Mouse (Mus musculus) midbrain, embryonic 12.5 days (tissue): ENCODE measurements around the gene Lrrc1. TPM values are rescaled to one million over a fixed set of nuclear protein-coding genes. Genes with fewer than 3 reads are reported as not detected.

Experiments
- ATAC-seq: fragments of 200-750 bp; cut with Nextera tagmentation; 2 replicates; pipeline ENCODE4 v1.8.0; 2017; ENCODE audit warnings: low read depth, moderate TSS enrichment, moderate library complexity; ENCODE audit not compliant: low FRiP score
- H3K27ac ChIP-seq: fragments of 300-500 bp; sonication (generic); replicated peaks from 2 replicates; pipeline ENCODE4 v1.5.1; 2016; ENCODE audit warnings: mild to moderate bottlenecking
- H3K27me3 ChIP-seq: fragments of 300-500 bp; sonication (generic); 2 replicates; pipeline ENCODE4 v1.6.1; 2016; ENCODE audit warnings: mild to moderate bottlenecking
- H3K36me3 ChIP-seq: fragments of 300-500 bp; sonication (generic); 2 replicates; pipeline ENCODE4 v1.6.1; 2016
- H3K4me1 ChIP-seq: fragments of 300-500 bp; sonication (generic); 2 replicates; pipeline ENCODE4 v1.6.1; 2016
- H3K4me2 ChIP-seq: fragments of 300-500 bp; sonication (generic); replicated peaks from 2 replicates; pipeline ENCODE4 v1.6.1; 2016; ENCODE audit warnings: mild to moderate bottlenecking, moderate library complexity
- H3K4me3 ChIP-seq: fragments of 300-500 bp; sonication (generic); 2 replicates; pipeline ENCODE4 v1.5.1; 2016; ENCODE audit warnings: mild to moderate bottlenecking
- H3K9ac ChIP-seq: fragments of 300-500 bp; sonication (generic); replicated peaks from 2 replicates; pipeline ENCODE4 v1.6.1; 2016; ENCODE audit warnings: mild to moderate bottlenecking, moderate library complexity
- H3K9me3 ChIP-seq: fragments of 300-500 bp; sonication (generic); 2 replicates; pipeline ENCODE4 v1.6.1; 2016; ENCODE audit warnings: mild to moderate bottlenecking
- WGBS: fragments of 180-500 bp; shearing (Covaris S2); methylation state at CpG from one replicate; pipeline ENCODE4 v1.1.7; 2016; 5-methylcytosine and 5-hydroxymethylcytosine counted together
- polyA plus RNA-seq: library from polyadenylated mRNA; unstranded; fragments of >200 nt; fragmentation: Nextera tagmentation; extraction: Ambion mirVana; gene quantifications from 2 replicates; pipeline ENCODE4 v1.2.1, GENCODE M21; 2016

Gene Lrrc1
- polyA plus RNA-seq, 1 experiment from 2014 or later, result 6.9 TPM

GRCm38 (mm10) chr9:77539232-77539631, 5.4 kb downstream of the Lrrc1 start:
- H3K9ac ChIP-seq, result no peak overlapping the region
- H3K27me3 ChIP-seq, result peaks cover 37% of the 10 kb centered on the region
- peaks cover 41% of the 10 kb centered on the region for H3K4me1 ChIP-seq
- no peak overlapping the region for H3K4me3 ChIP-seq
- no peaks in the 10 kb centered on the region for H3K36me3 ChIP-seq
- WGBS, result 92% methylated on average over 9 of the region's 9 CpGs
- no peaks in the 10 kb centered on the region for H3K9me3 ChIP-seq
- no peak for ATAC-seq
- no peak overlapping the region for H3K27ac ChIP-seq
- H3K4me2 ChIP-seq, result no peak overlapping the region

- no peak overlapping the region for H3K27ac ChIP-seq
- no peak for ATAC-seq
- H3K4me3 ChIP-seq, result no peak overlapping the region
- H3K9ac ChIP-seq, result no peak overlapping the region
- peaks cover 35% of the 10 kb centered on the region for H3K4me1 ChIP-seq
- no peaks in the 10 kb centered on the region for H3K9me3 ChIP-seq
- 91% methylated on average over 10 of the region's 10 CpGs for WGBS
- peaks cover 26% of the 10 kb centered on the region for H3K27me3 ChIP-seq
- H3K36me3 ChIP-seq, result no peaks in the 10 kb centered on the region
- H3K4me2 ChIP-seq, result no peak overlapping the region
Measured at GRCm38 (mm10) chr9:77537357-77537756, 7.3 kb downstream of the Lrrc1 start.

GRCm38 (mm10) chr9:77536832-77537231, 7.8 kb downstream of the Lrrc1 start:
- Histone ChIP-seq H3K9me3 (no peaks in the 10 kb centered on the region), H3K36me3 (no peaks in the 10 kb centered on the region)

DNA sequence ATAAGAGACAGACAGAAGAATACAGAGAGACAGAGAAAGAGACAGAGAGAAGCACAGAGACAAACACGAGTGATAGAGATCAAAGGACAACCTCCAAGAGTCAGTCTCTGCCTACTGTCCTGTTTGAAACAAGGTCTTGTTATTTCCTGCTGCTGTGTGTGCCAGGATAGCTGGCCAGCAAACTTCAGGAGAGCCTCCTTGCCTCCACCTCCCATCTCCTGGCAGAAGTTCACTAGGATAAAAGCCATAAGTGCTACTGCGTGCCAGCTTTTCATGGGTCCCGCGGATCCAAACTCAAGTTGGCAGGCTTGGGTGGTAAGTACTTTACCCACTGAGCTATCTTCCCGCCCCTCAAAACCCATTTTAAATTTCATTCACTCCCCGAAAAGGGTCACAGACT, 8.4 kb downstream of the Lrrc1 start:
- no peaks in the 10 kb centered on the region for H3K36me3 ChIP-seq
- no peak overlapping the region for H3K9ac ChIP-seq
- no peak overlapping the region for H3K4me2 ChIP-seq
- ATAC-seq, result no peak
- no peak overlapping the region for H3K4me3 ChIP-seq
- H3K27ac ChIP-seq, result no peak overlapping the region
- H3K27me3 ChIP-seq, result peaks cover 16% of the 10 kb centered on the region
- WGBS, result 82% methylated on average over 6 of the region's 6 CpGs
- no peaks in the 10 kb centered on the region for H3K9me3 ChIP-seq
- H3K4me1 ChIP-seq, result peaks cover 32% of the 10 kb centered on the region

More at GRCm38 (mm10) chr9:77536832-77537231, 7.8 kb downstream of the Lrrc1 start:
- Histone ChIP-seq H3K4me1 (peaks cover 32% of the 10 kb centered on the region), H3K4me3 (no peak overlapping the region), H3K27ac (no peak overlapping the region), H3K4me2 (no peak overlapping the region), H3K27me3 (peaks cover 21% of the 10 kb centered on the region), H3K9ac (no peak overlapping the region)
- ATAC-seq, result no peak
- 77% methylated on average over 7 of the region's 7 CpGs for WGBS

- ATAC-seq, result peak; percentile 50; the same call in 1 of the 2 replicates
Measured at GRCm38 (mm10) chr9:77535021-77535744, 9.5 kb downstream of the Lrrc1 start.

GRCm38 (mm10) chr9:77528379-77529041, 16.2 kb downstream of the Lrrc1 start:
- 83% methylated on average over 5 of the region's 5 CpGs for WGBS
- no peaks in the 10 kb centered on the region for H3K36me3 ChIP-seq
- H3K9ac ChIP-seq, result no peak overlapping the region
- no peak overlapping the region for H3K27ac ChIP-seq
- no peak overlapping the region for H3K4me3 ChIP-seq
- peaks cover 36% of the 10 kb centered on the region; the same call in 1 of the 2 replicates for H3K4me1 ChIP-seq
- peak; percentile 19; the same call in 1 of the 2 replicates for ATAC-seq
- no peaks in the 10 kb centered on the region for H3K27me3 ChIP-seq
- no peak overlapping the region for H3K4me2 ChIP-seq
- no peaks in the 10 kb centered on the region for H3K9me3 ChIP-seq

More at GRCm38 (mm10) chr9:77535021-77535744, 9.5 kb downstream of the Lrrc1 start:
- H3K4me1 ChIP-seq, result peaks cover 32% of the 10 kb centered on the region
- peak overlapping the region; percentile 34 for H3K4me2 ChIP-seq
- H3K27me3 ChIP-seq, result peaks cover 15% of the 10 kb centered on the region
- no peak overlapping the region for H3K27ac ChIP-seq
- peak overlapping the region; percentile 31; the same call in 1 of the 2 replicates for H3K9ac ChIP-seq
- no peaks in the 10 kb centered on the region for H3K36me3 ChIP-seq
- no peak overlapping the region for H3K4me3 ChIP-seq
- 12% methylated on average over 17 of the region's 17 CpGs for WGBS
- H3K9me3 ChIP-seq, result no peaks in the 10 kb centered on the region

GRCm38 (mm10) chr9:77527170-77527569, 17.5 kb downstream of the Lrrc1 start:
- H3K9ac ChIP-seq, result no peak overlapping the region
- H3K4me3 ChIP-seq, result no peak overlapping the region
- H3K4me1 ChIP-seq, result peaks cover 36% of the 10 kb centered on the region; the same call in 1 of the 2 replicates
- H3K4me2 ChIP-seq, result no peak overlapping the region
- no peak overlapping the region for H3K27ac ChIP-seq
- no peaks in the 10 kb centered on the region for H3K9me3 ChIP-seq
- no peaks in the 10 kb centered on the region for H3K27me3 ChIP-seq
- no peak for ATAC-seq
- H3K36me3 ChIP-seq, result no peaks in the 10 kb centered on the region
- 80% methylated on average over 6 of the region's 6 CpGs for WGBS

DNA sequence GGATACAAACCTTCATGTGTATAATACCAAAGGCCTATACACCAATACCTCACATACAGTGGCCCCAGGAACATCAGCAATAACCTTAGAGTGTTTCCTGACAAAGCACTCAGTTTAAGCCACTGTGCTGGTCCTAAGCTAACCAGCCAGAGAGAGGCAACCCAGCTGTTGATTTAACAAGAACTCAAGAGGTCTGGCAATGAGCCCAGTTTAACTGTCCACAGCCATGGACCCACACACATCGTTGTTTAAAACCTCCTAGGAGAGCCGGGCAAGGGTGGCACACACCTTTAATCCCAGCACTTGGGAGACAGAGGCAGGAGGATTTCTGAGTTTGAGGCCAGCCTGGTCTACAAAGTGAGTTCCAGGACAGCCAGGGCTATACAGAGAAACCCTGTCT, 18.0 kb downstream of the Lrrc1 start:
- Histone ChIP-seq H3K4me2 (no peak overlapping the region), H3K36me3 (no peaks in the 10 kb centered on the region), H3K4me1 (peaks cover 36% of the 10 kb centered on the region; the same call in 1 of the 2 replicates), H3K4me3 (no peak overlapping the region), H3K9me3 (no peaks in the 10 kb centered on the region), H3K27ac (no peak overlapping the region), H3K27me3 (no peaks in the 10 kb centered on the region), H3K9ac (no peak overlapping the region)
- 71% methylated on average over 2 of the region's 2 CpGs for WGBS
- ATAC-seq, result no peak

GRCm38 (mm10) chr9:77525595-77526295, 18.9 kb downstream of the Lrrc1 start:
- peaks cover 36% of the 10 kb centered on the region; the same call in 1 of the 2 replicates for H3K4me1 ChIP-seq
- no peaks in the 10 kb centered on the region for H3K9me3 ChIP-seq
- WGBS, result 74% methylated on average over 16 of the region's 16 CpGs
- H3K36me3 ChIP-seq, result no peaks in the 10 kb centered on the region
- H3K9ac ChIP-seq, result no peak overlapping the region
- H3K27me3 ChIP-seq, result no peaks in the 10 kb centered on the region
- no peak overlapping the region for H3K4me2 ChIP-seq
- no peak overlapping the region for H3K27ac ChIP-seq
- no peak for ATAC-seq
- no peak overlapping the region for H3K4me3 ChIP-seq

DNA sequence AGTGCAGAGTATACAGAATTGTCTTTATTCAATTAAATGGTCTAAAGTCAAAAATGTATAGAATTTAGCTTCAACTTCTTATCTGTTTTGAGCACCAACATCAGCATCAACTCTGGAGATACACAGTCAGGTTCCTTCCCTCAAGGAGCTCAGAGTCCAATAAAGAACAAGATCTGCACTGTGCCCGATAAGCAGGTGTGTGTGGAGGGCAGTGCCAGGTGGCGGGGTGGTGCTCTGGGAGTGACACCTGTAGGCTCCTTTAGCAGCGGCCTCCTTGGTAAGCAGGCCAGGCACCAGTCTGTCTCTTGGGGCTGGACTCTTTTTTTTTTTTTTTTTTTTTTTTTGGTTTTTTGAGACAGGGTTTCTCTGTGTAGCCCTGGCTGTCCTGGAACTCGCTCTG, 20.9 kb downstream of the Lrrc1 start:
- WGBS, result 92% methylated on average over 4 of the region's 4 CpGs
- no peaks in the 10 kb centered on the region for H3K36me3 ChIP-seq
- no peaks in the 10 kb centered on the region for H3K9me3 ChIP-seq
- ATAC-seq, result no peak
- H3K9ac ChIP-seq, result no peak overlapping the region
- no peak overlapping the region for H3K4me2 ChIP-seq
- H3K27ac ChIP-seq, result no peak overlapping the region
- H3K27me3 ChIP-seq, result no peaks in the 10 kb centered on the region
- peaks cover 26% of the 10 kb centered on the region; the same call in 1 of the 2 replicates for H3K4me1 ChIP-seq
- no peak overlapping the region for H3K4me3 ChIP-seq

DNA sequence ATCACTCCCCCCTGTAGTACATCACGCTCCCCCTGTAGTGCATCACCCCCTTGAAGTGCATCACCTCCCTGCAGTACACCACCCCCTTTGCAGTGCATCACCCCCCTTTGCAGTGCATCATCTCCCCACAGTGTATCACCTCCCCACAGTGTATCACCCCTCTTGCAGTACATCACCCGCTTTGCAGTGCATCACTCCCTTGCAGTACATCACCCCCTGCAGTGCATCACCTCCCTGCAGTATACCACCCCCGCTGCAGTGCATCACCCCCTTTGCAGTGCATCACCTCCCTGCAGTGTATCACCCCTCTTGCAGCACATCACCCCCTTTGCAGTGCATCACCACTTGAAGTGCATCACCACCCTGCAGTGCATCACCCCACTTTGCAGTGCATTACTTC, 22.2 kb downstream of the Lrrc1 start:
- no peak overlapping the region for H3K27ac ChIP-seq
- H3K36me3 ChIP-seq, result no peaks in the 10 kb centered on the region
- no peak overlapping the region for H3K4me3 ChIP-seq
- no peak overlapping the region for H3K4me2 ChIP-seq
- H3K27me3 ChIP-seq, result no peaks in the 10 kb centered on the region
- H3K9ac ChIP-seq, result no peak overlapping the region
- H3K4me1 ChIP-seq, result peaks cover 16% of the 10 kb centered on the region; the same call in 1 of the 2 replicates
- ATAC-seq, result no peak
- 94% methylated on average over 3 of the region's 3 CpGs for whole genome bisulfite sequencing
- H3K9me3 ChIP-seq, result no peaks in the 10 kb centered on the region

DNA sequence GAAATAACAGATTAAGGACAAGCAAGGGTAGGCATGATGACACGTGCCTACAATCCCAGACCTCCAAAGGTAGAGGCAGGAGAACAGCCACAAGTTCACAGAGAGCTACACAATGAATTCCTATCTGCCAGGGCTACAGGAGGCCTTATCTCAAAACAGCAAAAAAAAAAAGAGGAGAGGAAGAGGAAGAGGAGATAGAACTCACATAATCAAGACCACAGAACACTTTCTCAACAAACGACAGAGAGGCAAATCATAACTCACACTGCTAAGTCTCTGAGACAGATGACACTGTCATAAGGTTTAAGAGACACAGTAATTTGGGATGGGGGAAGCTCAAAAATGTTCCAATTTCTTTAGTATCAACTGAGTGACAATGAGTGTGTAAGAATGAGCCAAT, 25.5 kb downstream of the Lrrc1 start:
- ATAC-seq, result no peak
- whole genome bisulfite sequencing, result 89% methylated on average over 2 of the region's 2 CpGs
- Histone ChIP-seq H3K36me3 (no peaks in the 10 kb centered on the region), H3K9ac (no peak overlapping the region), H3K4me3 (no peak overlapping the region), H3K4me2 (no peak overlapping the region), H3K27me3 (no peaks in the 10 kb centered on the region), H3K9me3 (no peaks in the 10 kb centered on the region), H3K4me1 (peaks cover 5% of the 10 kb centered on the region; the same call in 1 of the 2 replicates), H3K27ac (no peak overlapping the region)
